Mouse (Mus musculus): ENCODE data around the gene Map3k19.

DNA sequence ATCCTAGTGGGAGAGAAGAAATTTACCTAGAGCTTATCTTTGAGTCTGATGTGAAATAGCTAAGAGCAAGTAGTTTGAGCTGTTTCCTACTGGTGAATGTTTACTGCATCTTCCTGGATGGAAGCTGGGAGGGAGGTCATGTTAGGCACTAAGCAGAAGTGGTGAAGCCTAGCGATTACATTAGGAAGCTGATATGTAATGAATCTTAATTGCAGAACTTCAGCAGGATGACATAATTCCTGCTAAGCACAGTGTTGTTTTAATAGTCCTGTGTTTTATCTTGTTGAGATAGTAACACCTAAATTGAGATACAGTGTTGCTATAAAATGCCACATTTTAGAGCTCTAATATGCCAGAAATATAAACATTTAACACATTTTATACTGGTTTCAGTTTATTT, 68.9 kb downstream of the Map3k19 start:
- TF ChIP-seq CTCF (IDR thresholded peaks at IDR 0.05; ENCODE audit: extremely low read depth, insufficient read depth, low read length) (no peak), POLR2A (IDR thresholded peaks at IDR 0.05; ENCODE audit: extremely low read depth, insufficient read depth, low read length) (no peak)

Data from cortical plate, adult 2 months (tissue).